Mouse (Mus musculus): Measurements from ENCODE around the gene Vegfb.

Vegfb gene

DNA sequence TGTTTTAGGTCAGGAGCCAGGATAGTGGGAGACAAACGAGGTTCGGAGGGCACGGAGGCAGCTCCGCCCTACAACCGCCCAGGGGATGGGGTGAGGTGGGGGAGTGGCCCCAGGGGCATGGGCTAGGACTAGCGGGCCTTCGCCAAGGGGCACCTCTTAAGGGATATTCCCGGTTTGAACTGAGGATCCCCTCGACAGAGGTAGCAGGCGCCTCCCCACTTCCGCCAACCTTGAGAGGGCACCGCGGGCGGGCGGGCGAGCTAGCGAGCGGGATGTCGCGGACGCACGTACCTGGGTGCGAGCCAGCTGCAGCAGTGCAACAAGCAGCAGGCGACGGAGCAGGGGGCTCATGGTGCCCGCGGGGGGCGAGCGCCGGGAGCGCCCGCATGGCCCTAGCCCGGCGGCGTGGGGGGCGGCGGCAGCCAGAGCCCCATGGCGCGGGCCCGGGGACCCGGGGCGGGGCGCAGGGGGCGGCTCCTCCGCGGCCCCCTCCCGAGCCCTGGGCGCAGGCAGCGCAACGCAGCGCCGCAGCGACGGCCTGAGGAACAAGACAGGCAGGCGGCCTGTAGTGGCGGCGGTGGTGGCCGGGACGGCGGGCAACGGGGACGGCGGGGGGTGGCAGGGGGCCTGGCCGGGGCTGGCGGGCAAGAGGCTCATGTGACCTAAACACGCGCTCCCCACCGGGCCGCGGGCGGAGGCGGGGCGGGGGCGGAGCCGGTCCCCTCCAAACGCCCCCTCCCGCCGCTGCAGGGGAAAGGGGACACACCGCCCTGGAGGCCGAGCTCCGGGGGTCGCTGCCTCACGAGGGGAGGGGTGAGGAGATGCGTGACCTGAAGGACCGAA lies at the start of gene Vegfb:
Gene Vegfb (minus strand): TSS at position 591 of the 843 bp plus-strand sequence.
- DNase-seq = peak; percentile 80

GRCm38 (mm10) chr19:7034006-7034405 lies 46.6 kb upstream of the Vegfb start:
- no peak for DNase-seq

DNA sequence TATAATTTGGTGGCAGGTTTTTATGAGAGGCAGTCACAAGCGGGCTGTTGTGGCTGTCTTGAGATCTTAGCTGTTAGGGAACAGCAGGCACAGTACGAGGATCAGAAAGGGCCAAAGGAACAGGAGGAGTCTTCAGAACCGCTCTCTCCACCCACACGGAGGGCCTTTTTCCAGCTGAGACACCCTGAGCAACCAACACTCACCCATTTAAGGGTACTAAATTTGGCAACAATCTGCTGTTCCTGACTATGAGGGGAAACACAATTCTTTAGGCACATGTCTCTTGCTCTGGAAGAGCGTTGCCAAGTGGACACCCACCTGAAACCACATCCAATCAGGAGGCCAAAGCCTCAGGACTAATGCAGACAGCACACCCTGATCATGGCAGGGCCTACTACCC lies 42.1 kb upstream of the Vegfb start:
- DNase-seq = no peak

DNA sequence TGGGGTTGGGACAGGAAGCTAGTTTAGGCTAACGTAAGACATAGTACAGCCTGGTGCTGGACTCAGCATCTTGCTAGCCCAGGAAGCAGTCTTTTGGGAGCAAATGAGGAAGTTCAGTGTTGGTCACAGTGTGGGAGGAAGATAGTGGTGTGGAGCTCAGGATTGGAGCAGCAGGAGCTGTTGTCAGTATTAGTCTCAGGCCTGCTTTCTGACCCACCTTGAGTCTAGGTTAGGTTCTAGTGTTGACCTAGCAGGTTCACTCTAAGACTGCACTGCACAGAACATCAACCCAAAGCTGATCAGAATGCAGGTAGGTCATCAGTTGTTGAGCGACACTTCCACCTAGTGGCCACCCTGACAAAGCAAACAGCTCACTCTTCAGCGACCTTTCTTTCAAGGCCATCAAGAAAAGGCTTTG lies 32.8 kb upstream of the Vegfb start:
- peak; percentile 47 for DNase-seq

- no peak for DNase-seq
Measured at GRCm38 (mm10) chr19:7019191-7019590, 31.7 kb upstream of the Vegfb start, which contains the start of gene Fermt3. Gene Fermt3 (minus strand): TSS chr19:7019469.

- no peak for DNase-seq
Measured at GRCm38 (mm10) chr19:7018546-7018945, 31.1 kb upstream of the Vegfb start.

- DNase-seq = no peak
Measured at GRCm38 (mm10) chr19:7017541-7018457, 30.3 kb upstream of the Vegfb start.

- DNase-seq = no peak
Measured at GRCm38 (mm10) chr19:7014481-7015135, 27.2 kb upstream of the Vegfb start.

DNA sequence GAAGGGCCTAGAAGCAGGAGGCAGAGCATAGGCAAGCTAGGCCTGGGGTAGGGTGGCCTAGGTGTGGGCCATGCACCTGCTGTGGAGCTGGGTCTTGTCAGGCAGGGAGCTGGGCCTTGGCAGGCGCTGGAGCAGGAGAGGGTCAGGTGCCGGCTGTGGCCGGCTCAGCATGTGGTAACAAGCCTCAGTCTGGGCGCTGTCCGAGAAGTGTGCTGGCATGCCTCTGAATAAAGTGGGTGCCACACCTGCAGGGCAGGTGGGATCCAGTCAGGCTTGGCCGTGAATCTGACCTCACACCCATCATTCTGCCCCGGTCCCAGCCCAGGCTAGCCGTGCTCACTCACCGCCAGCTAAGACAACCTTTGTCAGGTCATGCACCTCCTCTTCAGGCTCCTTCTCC lies 26.5 kb upstream of the Vegfb start:
- no peak for DNase-seq

DNA sequence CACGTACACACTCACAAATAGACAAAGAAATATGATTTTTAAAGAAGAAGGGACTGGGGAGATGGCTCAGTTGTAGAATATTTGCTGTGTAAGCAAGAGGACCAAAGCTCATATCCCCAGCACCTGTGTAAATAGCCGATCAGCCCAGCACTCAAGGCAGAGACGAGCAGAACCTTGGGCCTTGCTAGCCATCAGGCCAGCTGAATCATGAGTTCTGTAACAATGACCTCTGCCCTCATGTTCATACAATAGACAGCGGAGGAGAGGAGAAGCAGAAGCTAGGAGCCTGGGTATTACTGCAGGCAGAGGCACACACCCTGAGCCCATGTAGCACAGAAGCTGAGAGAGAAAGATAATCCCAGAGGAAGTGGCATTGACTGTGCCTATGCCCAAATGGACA lies 25.0 kb upstream of the Vegfb start:
- no peak for DNase-seq

DNA sequence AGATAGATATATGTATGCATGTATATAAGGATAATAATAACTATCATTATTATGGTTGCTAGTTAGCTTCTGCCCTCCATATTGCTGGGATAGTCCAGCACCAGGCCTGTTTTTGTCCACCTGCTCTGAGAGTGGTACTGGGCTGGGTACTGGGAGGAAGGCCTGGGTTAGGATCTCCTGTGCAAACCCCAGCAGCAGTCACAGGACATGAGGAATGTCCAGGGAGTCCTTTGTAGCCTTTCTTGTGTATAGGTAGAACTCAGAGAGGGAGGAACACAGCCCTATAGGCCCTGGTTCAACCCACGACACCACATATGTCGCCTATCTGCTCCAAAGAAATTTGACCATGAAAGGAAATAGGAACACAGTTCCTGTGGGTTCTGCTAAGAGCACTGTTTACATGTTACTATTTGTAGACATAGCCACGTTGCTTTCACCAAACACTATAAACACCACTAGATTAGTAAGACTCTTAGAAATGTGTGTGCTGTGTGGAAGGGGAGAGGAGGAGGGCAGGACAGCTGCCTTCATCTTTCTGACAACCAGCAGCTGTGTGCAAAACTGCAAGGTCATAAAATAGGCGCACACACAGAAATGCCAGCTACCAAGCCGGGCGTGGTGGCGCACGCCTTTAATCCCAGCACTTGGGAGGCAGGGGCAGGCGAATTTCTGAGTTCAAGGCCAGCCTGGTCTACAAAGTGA lies 19.6 kb upstream of the Vegfb start:
- no peak for DNase-seq

DNA sequence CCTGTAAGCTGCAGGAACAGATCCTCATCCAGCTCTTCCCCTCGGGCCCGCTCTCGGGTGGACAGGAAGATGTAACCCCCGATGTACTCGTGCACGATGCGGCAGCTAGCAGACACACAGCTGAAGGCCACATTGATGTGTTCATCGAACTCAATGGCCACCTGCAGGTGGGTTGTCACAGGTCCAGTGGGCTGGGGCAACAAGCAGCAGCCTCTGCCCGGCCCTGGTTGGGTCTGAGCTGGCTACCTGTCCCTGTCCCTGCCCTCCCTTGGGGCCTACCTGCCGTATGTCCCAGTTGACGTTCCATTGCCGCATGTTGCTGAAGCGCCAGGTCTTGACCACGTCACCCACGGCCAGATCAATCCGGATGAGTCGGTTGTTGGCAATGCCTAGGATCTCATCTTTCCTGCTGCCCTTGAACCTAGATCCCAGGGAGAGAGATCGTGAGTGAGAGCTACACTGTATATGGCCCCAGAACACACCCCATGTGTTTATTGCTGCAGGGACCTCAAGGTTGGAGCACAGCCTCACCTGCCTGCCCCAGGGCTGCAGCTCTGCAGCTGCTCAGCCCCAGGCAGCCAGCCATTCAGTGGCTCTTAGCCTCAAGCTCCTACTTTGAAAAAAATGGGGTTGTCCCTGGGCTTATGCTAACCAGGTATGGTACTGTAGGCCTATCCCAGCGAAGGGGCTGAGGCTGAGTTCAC lies 12.1 kb upstream of the Vegfb start:
- peak; percentile 46 for DNase-seq

GRCm38 (mm10) chr19:6997721-6998290 lies 10.4 kb upstream of the Vegfb start:
- peak; percentile 45 for DNase-seq

DNA sequence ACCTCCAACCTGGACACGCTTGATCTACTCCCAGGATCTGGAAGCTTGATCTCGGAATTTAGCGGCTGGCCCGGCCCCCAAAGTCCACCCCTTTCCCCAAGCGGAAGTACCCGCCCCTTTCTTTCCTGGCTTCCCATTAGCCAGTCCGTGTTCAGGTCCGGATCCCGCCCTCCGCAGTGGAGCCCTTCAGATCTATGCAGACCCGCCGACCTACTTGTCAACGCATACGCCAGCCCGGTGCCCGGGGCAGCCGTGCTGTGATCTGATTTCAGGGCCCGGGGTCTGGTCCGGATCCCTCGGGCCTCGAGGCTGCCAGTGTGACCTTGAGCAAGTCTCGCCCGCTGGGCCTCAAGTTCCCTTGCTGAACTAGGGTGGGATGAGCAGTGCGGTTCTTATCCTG lies 8.6 kb upstream of the Vegfb start, which contains the start of the genes Nudt22 and Trpt1:
Gene Nudt22 (minus strand): TSS at position 112 of the 400 bp plus-strand sequence.
Gene Trpt1 (plus strand): TSS at position 126 of the 400 bp plus-strand sequence.
- DNase-seq = peak; percentile 90

- peak; percentile 74 for DNase-seq
Measured at GRCm38 (mm10) chr19:6995255-6995991, 8.0 kb upstream of the Vegfb start.

- DNase-seq = peak; percentile 50
Measured at GRCm38 (mm10) chr19:6994489-6994888, 7.0 kb upstream of the Vegfb start.

DNA sequence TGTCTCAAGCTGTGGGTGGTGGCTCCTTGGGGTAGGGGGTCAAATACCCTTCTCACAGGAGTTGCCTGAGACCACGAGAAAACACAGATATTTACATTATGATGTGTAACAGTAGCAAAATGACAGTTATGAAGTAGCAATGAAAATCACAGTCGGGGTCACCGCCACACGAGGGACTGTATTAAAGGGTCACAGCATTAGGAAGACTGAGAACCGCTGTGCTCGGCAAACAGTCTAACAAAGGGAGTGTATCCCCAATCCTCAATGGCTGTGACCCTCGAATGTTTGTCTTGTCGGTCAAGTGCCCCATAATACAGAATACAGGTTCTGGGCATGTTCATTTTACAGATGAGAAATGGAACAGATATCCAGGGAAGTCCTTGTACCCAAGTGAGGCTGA lies 6.6 kb upstream of the Vegfb start:
- DNase-seq = peak; percentile 41

DNA sequence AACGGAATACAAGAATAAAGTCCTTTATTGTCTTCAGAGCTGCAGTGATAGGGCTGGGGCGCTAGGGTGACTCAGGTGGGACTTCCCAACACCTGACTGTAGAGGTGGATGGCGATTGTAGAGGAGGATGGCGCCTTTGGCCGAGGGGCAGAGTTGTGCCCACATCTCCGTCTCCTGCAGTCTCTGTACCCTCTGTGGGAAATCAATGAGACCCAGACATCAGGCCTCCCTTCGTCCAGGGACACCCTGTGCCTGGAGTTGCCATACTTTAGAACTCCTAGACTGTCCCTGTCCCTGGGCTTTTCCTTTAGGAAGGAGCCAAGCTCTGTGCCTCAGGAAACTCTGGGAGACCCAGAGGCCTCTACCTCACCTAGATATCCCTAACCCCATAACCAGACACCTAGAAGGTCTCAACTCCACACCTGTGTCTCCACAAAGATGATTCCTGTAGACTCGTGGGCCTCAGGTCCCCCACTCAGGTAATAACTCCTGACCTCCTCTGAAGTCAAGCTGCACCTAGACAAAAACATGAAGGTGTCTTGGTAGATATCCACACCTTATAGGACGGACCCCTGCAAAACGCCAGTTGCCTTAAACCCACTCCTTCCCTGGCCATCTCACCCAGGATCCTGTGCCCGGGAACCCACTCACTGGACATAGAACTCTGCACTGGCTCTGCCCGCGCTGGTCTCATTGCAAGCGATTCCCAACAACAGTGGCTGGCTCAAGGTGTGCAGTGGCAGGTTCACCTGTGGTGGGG lies 5.7 kb upstream of the Vegfb start:
- peak; percentile 42 for DNase-seq

DNA sequence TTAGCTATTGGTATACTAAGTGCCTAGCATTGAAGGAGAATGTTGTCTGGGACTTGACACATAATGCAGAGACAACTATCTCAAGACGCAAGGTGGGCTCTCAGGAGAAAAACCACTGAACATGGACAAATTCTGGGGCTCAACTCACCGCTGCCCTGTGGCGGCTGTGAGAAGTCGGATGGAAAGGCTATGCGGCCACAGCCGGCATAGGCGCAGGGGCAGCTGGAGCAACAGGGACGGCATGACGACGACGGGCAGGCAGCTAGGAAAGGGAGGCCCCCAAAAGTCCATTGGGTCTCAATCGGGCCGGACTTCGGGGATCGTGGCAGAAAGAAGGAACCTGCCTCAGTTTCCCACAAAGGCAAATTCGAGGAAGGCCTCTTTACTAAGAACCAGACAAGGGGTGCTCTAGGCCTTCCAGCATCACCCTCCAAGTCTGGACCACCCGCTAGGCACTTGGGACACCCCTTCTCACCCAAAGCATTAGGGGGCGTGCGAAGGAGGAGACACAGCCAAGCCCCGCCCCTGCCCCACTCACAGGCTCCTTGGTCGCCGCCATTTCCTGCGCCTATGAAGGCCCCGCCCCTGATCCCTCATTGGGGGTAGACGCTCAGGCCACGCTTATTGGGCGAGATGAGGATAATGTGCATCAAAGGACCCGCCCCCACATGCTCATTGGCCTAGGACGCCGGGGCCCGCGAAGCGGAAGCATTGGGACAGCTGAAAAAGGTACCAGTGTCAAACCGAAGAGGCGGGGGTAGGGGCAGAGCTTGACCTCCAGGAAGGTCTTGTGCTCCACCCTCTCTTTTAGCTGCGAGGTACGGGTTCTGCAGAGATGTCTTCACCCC lies 4.8 kb upstream of the Vegfb start, which contains the start of gene Dnajc4:
Gene Dnajc4 (minus strand): TSS at position 562 of the 848 bp plus-strand sequence.
- DNase-seq = peak; percentile 97
